Mouse (Mus musculus): Measurements from ENCODE around the gene Cbx1. TPM values are rescaled to one million over a fixed set of nuclear protein-coding genes. Genes with fewer than 3 reads are reported as not detected.
"Not testable (repeated sequence)": the region's sequence is repeated elsewhere in the genome, so short reads cannot be mapped to it uniquely, and the experiment has no call there.

The Cbx1 gene
- polyA plus RNA-seq, 1 experiment from 2014 or later = 53.3 TPM

GRCm38 (mm10) chr11:96796586-96796985, 7.7 kb downstream of the Cbx1 start:
- Histone ChIP-seq H3K4me3 (no peak overlapping the region), H3K9ac (no peak overlapping the region), H3K27me3 (replicated peaks) (no peaks in the 10 kb centered on the region), H3K4me2 (no peak overlapping the region), H3K9me3 (no peaks in the 10 kb centered on the region), H3K36me3 (peaks cover 68% of the 10 kb centered on the region), H3K27ac (replicated peaks) (no peak overlapping the region), H3K4me1 (peaks cover 28% of the 10 kb centered on the region)
- 74% methylated on average over 1 of the region's 1 CpGs for WGBS
- ATAC-seq (ENCODE audit: extremely low read depth, insufficient number of reproducible peaks, low FRiP score, low TSS enrichment) = no peak

- Histone ChIP-seq H3K36me3 (peaks cover 89% of the 10 kb centered on the region), H3K4me3 (no peak overlapping the region), H3K4me2 (no peak overlapping the region), H3K4me1 (peaks cover under 1% of the 10 kb centered on the region; the same call in 1 of the 2 replicates), H3K27me3 (replicated peaks) (no peaks in the 10 kb centered on the region), H3K27ac (replicated peaks) (no peak overlapping the region), H3K9me3 (no peaks in the 10 kb centered on the region), H3K9ac (no peak overlapping the region)
- 90% methylated on average over 2 of the region's 2 CpGs for WGBS
- ATAC-seq (ENCODE audit: extremely low read depth, insufficient number of reproducible peaks, low FRiP score, low TSS enrichment) = no peak
Observed at GRCm38 (mm10) chr11:96799511-96799910, 10.6 kb downstream of the Cbx1 start.

- Histone ChIP-seq H3K9ac (no peak overlapping the region), H3K4me3 (no peak overlapping the region), H3K9me3 (no peaks in the 10 kb centered on the region), H3K4me1 (no peaks in the 10 kb centered on the region; the same call in 1 of the 2 replicates), H3K36me3 (peaks cover 96% of the 10 kb centered on the region), H3K27me3 (replicated peaks) (no peaks in the 10 kb centered on the region), H3K4me2 (no peak overlapping the region), H3K27ac (replicated peaks) (no peak overlapping the region)
- 93% methylated on average over 5 of the region's 5 CpGs for WGBS
- no peak for ATAC-seq (ENCODE audit: extremely low read depth, insufficient number of reproducible peaks, low FRiP score, low TSS enrichment)
Observed at GRCm38 (mm10) chr11:96805606-96806005, 16.7 kb downstream of the Cbx1 start.

- Histone ChIP-seq H3K9ac (no peak overlapping the region), H3K27ac (replicated peaks) (no peak overlapping the region), H3K9me3 (no peaks in the 10 kb centered on the region), H3K27me3 (replicated peaks) (no peaks in the 10 kb centered on the region), H3K36me3 (peaks cover 96% of the 10 kb centered on the region), H3K4me3 (no peak overlapping the region), H3K4me1 (no peaks in the 10 kb centered on the region), H3K4me2 (no peak overlapping the region)
- WGBS = 50% methylated on average over 1 of the region's 1 CpGs
- no peak for ATAC-seq (ENCODE audit: extremely low read depth, insufficient number of reproducible peaks, low FRiP score, low TSS enrichment)
Observed at GRCm38 (mm10) chr11:96808066-96808465, 19.1 kb downstream of the Cbx1 start.

- Histone ChIP-seq H3K36me3 (peaks cover 92% of the 10 kb centered on the region), H3K27ac (replicated peaks) (no peak overlapping the region), H3K4me1 (no peaks in the 10 kb centered on the region), H3K4me2 (no peak overlapping the region), H3K27me3 (replicated peaks) (no peaks in the 10 kb centered on the region), H3K4me3 (no peak overlapping the region), H3K9me3 (no peaks in the 10 kb centered on the region), H3K9ac (no peak overlapping the region)
- WGBS = 91% methylated on average over 6 of the region's 6 CpGs
- ATAC-seq (ENCODE audit: extremely low read depth, insufficient number of reproducible peaks, low FRiP score, low TSS enrichment) = no peak
Observed at GRCm38 (mm10) chr11:96809562-96810235, 20.8 kb downstream of the Cbx1 start.

GRCm38 (mm10) chr11:96811188-96811587, 22.3 kb downstream of the Cbx1 start:
- not testable (repeated sequence) for H3K9me3 ChIP-seq; ATAC-seq (ENCODE audit: extremely low read depth, insufficient number of reproducible peaks, low FRiP score, low TSS enrichment)
- 82% methylated on average over 1 of the region's 1 CpGs for WGBS

GRCm38 (mm10) chr11:96813455-96813854, 24.5 kb downstream of the Cbx1 start:
- Histone ChIP-seq H3K4me1 (no peaks in the 10 kb centered on the region), H3K36me3 (peaks cover 94% of the 10 kb centered on the region), H3K4me3 (no peak overlapping the region), H3K4me2 (no peak overlapping the region), H3K27me3 (replicated peaks) (no peaks in the 10 kb centered on the region), H3K9me3 (no peaks in the 10 kb centered on the region), H3K27ac (replicated peaks) (no peak overlapping the region), H3K9ac (no peak overlapping the region)
- 76% methylated on average over 4 of the region's 4 CpGs for WGBS
- ATAC-seq (ENCODE audit: extremely low read depth, insufficient number of reproducible peaks, low FRiP score, low TSS enrichment) = no peak

More at GRCm38 (mm10) chr11:96811188-96811587, 22.3 kb downstream of the Cbx1 start:
- not testable (repeated sequence) for H3K4me2 ChIP-seq; H3K4me3 ChIP-seq; H3K27me3 ChIP-seq (replicated peaks); H3K9ac ChIP-seq; H3K4me1 ChIP-seq; H3K27ac ChIP-seq (replicated peaks)
- H3K36me3 ChIP-seq = peaks cover 91% of the 10 kb centered on the region

GRCm38 (mm10) chr11:96813920-96814319, 25.0 kb downstream of the Cbx1 start:
- Histone ChIP-seq H3K36me3 (peaks cover 94% of the 10 kb centered on the region), H3K4me1 (no peaks in the 10 kb centered on the region)
- 85% methylated on average over 5 of the region's 5 CpGs for WGBS

GRCm38 (mm10) chr11:96814443-96814842, 25.5 kb downstream of the Cbx1 start:
- Histone ChIP-seq H3K9me3 (no peaks in the 10 kb centered on the region), H3K27ac (replicated peaks) (no peak overlapping the region), H3K4me2 (no peak overlapping the region), H3K9ac (no peak overlapping the region), H3K4me3 (no peak overlapping the region), H3K36me3 (peaks cover 94% of the 10 kb centered on the region), H3K4me1 (no peaks in the 10 kb centered on the region), H3K27me3 (replicated peaks) (no peaks in the 10 kb centered on the region)
- ATAC-seq (ENCODE audit: extremely low read depth, insufficient number of reproducible peaks, low FRiP score, low TSS enrichment) = no peak
- 78% methylated on average over 2 of the region's 2 CpGs for WGBS

More at GRCm38 (mm10) chr11:96813920-96814319, 25.0 kb downstream of the Cbx1 start:
- no peaks in the 10 kb centered on the region for H3K9me3 ChIP-seq
- H3K4me3 ChIP-seq = no peak overlapping the region
- H3K9ac ChIP-seq = no peak overlapping the region
- no peak for ATAC-seq (ENCODE audit: extremely low read depth, insufficient number of reproducible peaks, low FRiP score, low TSS enrichment)
- no peaks in the 10 kb centered on the region for H3K27me3 ChIP-seq (replicated peaks)
- H3K4me2 ChIP-seq = no peak overlapping the region
- no peak overlapping the region for H3K27ac ChIP-seq (replicated peaks)

- Histone ChIP-seq H3K4me3 (no peak overlapping the region), H3K4me2 (no peak overlapping the region), H3K9me3 (no peaks in the 10 kb centered on the region), H3K27ac (replicated peaks) (no peak overlapping the region), H3K9ac (no peak overlapping the region), H3K36me3 (peaks cover 94% of the 10 kb centered on the region), H3K27me3 (replicated peaks) (no peaks in the 10 kb centered on the region), H3K4me1 (no peaks in the 10 kb centered on the region)
- 94% methylated on average over 2 of the region's 2 CpGs for WGBS
- no peak for ATAC-seq (ENCODE audit: extremely low read depth, insufficient number of reproducible peaks, low FRiP score, low TSS enrichment)
Observed at GRCm38 (mm10) chr11:96815895-96816294, 27.0 kb downstream of the Cbx1 start.

- Histone ChIP-seq H3K4me2 (no peak overlapping the region), H3K36me3 (peaks cover 94% of the 10 kb centered on the region), H3K9me3 (no peaks in the 10 kb centered on the region), H3K27ac (replicated peaks) (no peak overlapping the region), H3K4me1 (no peaks in the 10 kb centered on the region), H3K27me3 (replicated peaks) (no peaks in the 10 kb centered on the region), H3K9ac (no peak overlapping the region), H3K4me3 (no peak overlapping the region)
- 93% methylated on average over 1 of the region's 1 CpGs for WGBS
- no peak for ATAC-seq (ENCODE audit: extremely low read depth, insufficient number of reproducible peaks, low FRiP score, low TSS enrichment)
Observed at GRCm38 (mm10) chr11:96816494-96816893, 27.6 kb downstream of the Cbx1 start.

- Histone ChIP-seq H3K4me2 (no peak overlapping the region), H3K27me3 (replicated peaks) (no peaks in the 10 kb centered on the region), H3K9ac (no peak overlapping the region), H3K36me3 (peaks cover 94% of the 10 kb centered on the region), H3K27ac (replicated peaks) (no peak overlapping the region), H3K4me3 (no peak overlapping the region), H3K4me1 (no peaks in the 10 kb centered on the region), H3K9me3 (no peaks in the 10 kb centered on the region)
- no peak for ATAC-seq (ENCODE audit: extremely low read depth, insufficient number of reproducible peaks, low FRiP score, low TSS enrichment)
- 89% methylated on average over 5 of the region's 5 CpGs for WGBS
Observed at GRCm38 (mm10) chr11:96816979-96817378, 28.1 kb downstream of the Cbx1 start.

Measured in heart, embryonic 13.5 days (tissue).